Mouse (Mus musculus) forebrain, embryonic 14.5 days (tissue): ENCODE measurements around the gene Fgf12. TPM values are rescaled to one million over a fixed set of nuclear protein-coding genes. Genes with fewer than 3 reads are reported as not detected.

Experiments
- ATAC-seq: fragments of 200-750 bp; cut with Nextera tagmentation; 2 replicates; pipeline ENCODE4 v1.8.0; 2017; ENCODE audit warnings: mild to moderate bottlenecking, moderate library complexity
- DNase-seq: peaks from one replicate; pipeline ENCODE4 v3.0.0-alpha.2; 2015; ENCODE audit warnings: low spot score
- H3K27ac ChIP-seq: fragments of 300-500 bp; sonication (generic); 2 replicates; pipeline ENCODE4 v1.5.1; 2014; ENCODE audit warnings: low read depth, mild to moderate bottlenecking, control low read depth, low read length, moderate library complexity
- H3K27me3 ChIP-seq: fragments of 300-500 bp; sonication (generic); replicated peaks from 2 replicates; pipeline ENCODE4 v1.6.1; 2014; ENCODE audit warnings: low read length, control low read depth, mixed read lengths; ENCODE audit not compliant: control insufficient read depth, insufficient read depth
- H3K36me3 ChIP-seq: fragments of 300-500 bp; sonication (generic); 2 replicates; pipeline ENCODE4 v1.6.1; 2014; ENCODE audit warnings: low read length, control low read depth; ENCODE audit not compliant: control insufficient read depth, insufficient read depth
- H3K4me1 ChIP-seq: fragments of 300-500 bp; sonication (generic); 2 replicates; pipeline ENCODE4 v1.6.1; 2014; ENCODE audit warnings: antibody characterized with exemption, low read length, control low read depth; ENCODE audit not compliant: control insufficient read depth, insufficient read depth
- H3K4me2 ChIP-seq: fragments of 300-500 bp; sonication (generic); 2 replicates; pipeline ENCODE4 v1.6.1; 2014; ENCODE audit warnings: mild to moderate bottlenecking, control low read depth, low read length
- H3K4me3 ChIP-seq: fragments of 300-500 bp; sonication (generic); 2 replicates; pipeline ENCODE4 v1.5.1; 2014; ENCODE audit warnings: low read depth, low read length, control low read depth
- H3K9ac ChIP-seq: fragments of 300-500 bp; sonication (generic); 2 replicates; pipeline ENCODE4 v1.6.1; 2014; ENCODE audit warnings: mild to moderate bottlenecking, low read length, control low read depth, moderate library complexity
- H3K9me3 ChIP-seq: fragments of 300-500 bp; sonication (generic); replicated peaks from 2 replicates; pipeline ENCODE4 v1.6.1; 2016; ENCODE audit warnings: low read length, control low read depth, mixed read lengths; ENCODE audit not compliant: control insufficient read depth
- WGBS: fragments of 180-500 bp; shearing (Covaris S2); extraction: QIAGEN DNeasy Blood & Tissue Kit; methylation state at CpG from one replicate; pipeline ENCODE4 v1.1.7; 2014; 5-methylcytosine and 5-hydroxymethylcytosine counted together
- polyA plus RNA-seq: library from polyadenylated mRNA; unstranded; fragments of >200 nt; fragmentation: Nextera tagmentation; extraction: Ambion mirVana; gene quantifications from 2 replicates; pipeline ENCODE4 v1.2.1, GENCODE M21; 2014

Fgf12 gene
- polyA plus RNA-seq, 1 experiment from 2014 or later = 16.1 TPM

DNA sequence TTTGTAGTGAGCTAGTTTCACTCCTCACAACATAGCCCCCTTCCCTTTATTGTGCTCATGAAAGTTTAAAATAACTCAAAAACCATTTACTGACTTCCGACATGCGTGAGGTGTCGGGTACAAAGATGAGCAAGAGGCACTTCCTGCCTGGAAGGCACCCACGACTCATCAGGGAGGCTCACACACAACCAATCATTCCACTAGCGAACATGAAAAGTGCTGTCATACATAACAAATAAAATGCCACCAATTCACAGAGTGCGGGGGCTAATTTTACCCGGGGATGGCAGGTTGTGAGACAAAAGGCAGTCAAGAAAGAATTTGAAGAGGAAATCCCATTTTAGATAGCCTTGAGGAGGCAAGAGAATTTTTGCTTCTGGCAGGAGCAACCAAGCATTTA is 344.6 kb downstream of the Fgf12 start:
- H3K27me3 ChIP-seq = no peaks in the 10 kb centered on the region
- no peaks in the 10 kb centered on the region for H3K4me1 ChIP-seq
- no peak overlapping the region for H3K9ac ChIP-seq
- no peak overlapping the region for H3K4me3 ChIP-seq
- no peaks in the 10 kb centered on the region for H3K36me3 ChIP-seq
- H3K27ac ChIP-seq = no peak overlapping the region
- H3K9me3 ChIP-seq = no peaks in the 10 kb centered on the region
- WGBS = 77% methylated on average over 7 of the region's 7 CpGs
- no peak overlapping the region for H3K4me2 ChIP-seq
- ATAC-seq (no peak), DNase-seq (no peak)

DNA sequence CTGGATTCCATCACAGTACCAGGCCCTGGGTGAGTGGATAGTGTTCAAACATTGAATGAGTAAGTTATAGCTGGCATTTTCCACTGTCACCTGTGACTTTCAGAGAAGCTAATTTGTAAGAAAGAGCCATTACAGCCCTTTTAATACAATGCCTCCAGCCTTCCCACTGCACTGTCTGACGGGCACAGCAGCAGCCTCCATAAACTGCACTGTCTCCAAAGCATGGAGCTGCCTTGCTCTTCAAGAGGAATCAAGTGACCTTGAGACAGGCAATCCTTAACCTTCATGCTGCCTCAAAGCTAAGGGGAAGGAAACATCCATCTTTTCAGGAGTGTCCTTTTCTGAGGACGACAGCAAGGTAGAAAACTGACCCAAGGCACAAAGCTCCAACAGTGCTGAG is 345.0 kb downstream of the Fgf12 start:
- H3K4me3 ChIP-seq = no peak overlapping the region
- H3K4me2 ChIP-seq = no peak overlapping the region
- no peak overlapping the region for H3K9ac ChIP-seq
- no peaks in the 10 kb centered on the region for H3K9me3 ChIP-seq
- H3K4me1 ChIP-seq = no peaks in the 10 kb centered on the region
- DNase-seq (no peak), ATAC-seq (0 out of 2 replicates have a peak, but pooled peaks have one; percentile 20)
- H3K27ac ChIP-seq = no peak overlapping the region
- no peaks in the 10 kb centered on the region for H3K27me3 ChIP-seq
- WGBS = 74% methylated on average over 2 of the region's 2 CpGs
- H3K36me3 ChIP-seq = no peaks in the 10 kb centered on the region

DNA sequence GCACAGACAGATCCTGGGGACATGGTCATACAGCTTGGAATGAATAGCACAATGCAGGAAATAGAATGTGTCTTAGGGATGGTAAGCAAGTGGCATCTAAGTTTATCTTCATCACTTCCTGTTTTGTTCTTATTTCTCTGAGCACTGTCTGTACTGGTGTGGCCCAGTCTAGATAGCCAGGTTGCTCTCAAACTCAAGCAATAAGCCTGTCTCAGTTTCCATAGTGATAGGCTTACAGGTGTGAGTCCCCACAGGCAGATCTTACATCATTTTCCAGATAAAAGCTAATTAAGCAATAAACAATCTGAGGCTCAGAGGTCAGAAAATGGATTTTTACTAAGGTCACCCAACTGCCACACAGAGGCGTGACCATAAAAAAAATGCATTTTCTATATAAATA is 348.7 kb downstream of the Fgf12 start:
- no peaks in the 10 kb centered on the region for H3K27me3 ChIP-seq
- H3K9me3 ChIP-seq = no peaks in the 10 kb centered on the region
- no peaks in the 10 kb centered on the region for H3K4me1 ChIP-seq
- no peak for DNase-seq
- no peak overlapping the region for H3K4me2 ChIP-seq
- H3K36me3 ChIP-seq = no peaks in the 10 kb centered on the region
- H3K4me3 ChIP-seq = no peak overlapping the region
- H3K27ac ChIP-seq = no peak overlapping the region
- 87% methylated on average over 1 of the region's 1 CpGs for WGBS
- no peak for ATAC-seq
- H3K9ac ChIP-seq = no peak overlapping the region

DNA sequence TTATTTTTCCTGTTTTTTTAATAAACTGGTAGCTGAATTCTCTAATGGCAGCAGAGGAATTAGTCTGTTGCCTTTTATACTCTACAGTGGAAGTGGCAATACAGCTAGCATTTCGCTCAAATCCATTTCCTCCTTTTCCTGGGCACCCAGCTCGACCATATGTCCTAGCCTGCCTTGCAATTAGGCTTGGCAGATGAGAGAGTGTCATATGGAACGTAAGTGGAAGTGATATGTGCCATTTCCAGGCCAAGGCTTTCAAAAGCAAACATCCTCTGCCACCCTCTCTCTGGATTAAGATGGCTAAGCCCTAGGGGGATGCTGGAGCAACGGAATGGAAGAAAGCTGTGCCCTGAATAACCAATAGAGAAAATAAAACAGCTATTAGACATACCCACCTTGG is 350.2 kb downstream of the Fgf12 start:
- Histone ChIP-seq H3K27ac (no peak overlapping the region), H3K4me2 (no peak overlapping the region), H3K4me1 (no peaks in the 10 kb centered on the region), H3K36me3 (no peaks in the 10 kb centered on the region), H3K9ac (no peak overlapping the region), H3K27me3 (no peaks in the 10 kb centered on the region), H3K4me3 (no peak overlapping the region), H3K9me3 (no peaks in the 10 kb centered on the region)
- ATAC-seq (peak; percentile 77; the same call in 1 of the 2 replicates), DNase-seq (peak; percentile 77)
- 52% methylated on average over 4 of the region's 4 CpGs for WGBS

DNA sequence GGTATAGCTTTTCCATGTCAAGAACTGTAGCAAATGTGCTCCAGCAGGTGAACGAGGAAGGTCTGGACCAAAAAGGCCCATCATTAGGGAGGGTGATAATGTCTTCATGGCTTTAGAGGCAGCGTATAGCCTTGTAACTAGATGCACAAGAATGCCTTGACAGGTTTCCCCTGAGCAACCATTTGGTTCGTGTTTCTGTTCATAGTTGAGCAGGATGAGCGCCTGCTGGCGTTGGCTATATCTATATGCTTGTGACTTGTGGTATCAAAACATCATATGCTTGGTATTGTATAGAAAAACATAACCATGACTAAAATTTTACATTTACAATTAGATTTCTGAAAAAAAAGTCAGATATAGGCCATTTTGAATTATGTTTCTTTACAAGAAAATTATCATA is 361.6 kb downstream of the Fgf12 start:
- ATAC-seq = no peak; the same call in 1 of the 2 replicates
- H3K27ac ChIP-seq = no peak overlapping the region

DNA sequence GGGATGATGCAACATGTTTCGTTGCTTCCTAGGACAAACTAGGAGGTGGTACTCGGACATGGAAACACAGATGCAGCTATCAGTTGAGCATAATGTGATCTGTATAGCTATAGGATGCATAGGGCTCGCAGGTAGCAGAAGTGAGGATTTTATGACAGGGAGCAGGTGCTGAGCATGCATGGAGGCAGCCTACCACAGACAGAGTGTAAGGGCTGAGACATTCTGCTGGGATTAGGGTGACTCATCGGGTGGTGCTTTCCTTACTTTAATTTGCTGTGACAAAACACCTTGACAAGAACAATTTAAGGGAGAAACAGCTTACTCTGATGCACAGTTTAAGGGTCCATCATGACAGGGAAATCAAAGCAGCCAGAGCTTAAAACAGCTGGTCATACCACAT is 363.8 kb downstream of the Fgf12 start:
- Histone ChIP-seq H3K4me2 (no peak overlapping the region), H3K4me1 (no peaks in the 10 kb centered on the region), H3K4me3 (no peak overlapping the region), H3K9me3 (0 out of 2 replicates have a peak, but pooled peaks cover 3% of the 10 kb centered on the region), H3K9ac (no peak overlapping the region), H3K27me3 (no peaks in the 10 kb centered on the region), H3K36me3 (no peaks in the 10 kb centered on the region), H3K27ac (no peak overlapping the region)
- DNase-seq (no peak), ATAC-seq (no peak)
- 83% methylated on average over 4 of the region's 4 CpGs for WGBS

More for the DNA sequence above, 361.6 kb downstream of the Fgf12 start:
- Histone ChIP-seq H3K9ac (no peak overlapping the region), H3K4me3 (no peak overlapping the region), H3K4me1 (no peaks in the 10 kb centered on the region), H3K27me3 (no peaks in the 10 kb centered on the region), H3K9me3 (0 out of 2 replicates have a peak, but pooled peaks cover 3% of the 10 kb centered on the region), H3K4me2 (no peak overlapping the region), H3K36me3 (no peaks in the 10 kb centered on the region)
- DNase-seq = peak; percentile 53
- 85% methylated on average over 5 of the region's 5 CpGs for WGBS

DNA sequence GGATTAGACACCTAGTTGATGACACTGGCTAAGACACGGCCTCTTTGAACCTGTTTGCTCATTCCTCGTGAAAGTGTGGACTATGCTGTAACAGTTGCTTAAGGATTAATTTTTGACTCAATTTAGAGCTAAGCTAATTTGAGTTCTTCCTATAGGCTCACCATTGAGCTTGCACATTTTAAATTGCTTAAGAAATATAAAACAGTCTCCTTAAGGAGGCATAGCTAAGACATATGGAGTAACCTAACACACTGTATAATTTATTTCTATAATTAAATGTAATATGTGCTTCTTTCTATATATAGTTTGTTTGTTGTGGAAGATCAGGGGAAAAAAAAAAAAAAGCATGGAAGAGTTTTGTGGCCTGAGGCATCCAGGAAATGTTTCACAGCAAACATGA is 378.1 kb downstream of the Fgf12 start:
- ATAC-seq (no peak), DNase-seq (no peak)
- Histone ChIP-seq H3K27me3 (no peaks in the 10 kb centered on the region), H3K9me3 (no peaks in the 10 kb centered on the region), H3K4me2 (no peak overlapping the region), H3K27ac (no peak overlapping the region), H3K36me3 (no peaks in the 10 kb centered on the region), H3K9ac (no peak overlapping the region), H3K4me1 (no peaks in the 10 kb centered on the region), H3K4me3 (no peak overlapping the region)
- 83% methylated on average over 2 of the region's 2 CpGs for WGBS

DNA sequence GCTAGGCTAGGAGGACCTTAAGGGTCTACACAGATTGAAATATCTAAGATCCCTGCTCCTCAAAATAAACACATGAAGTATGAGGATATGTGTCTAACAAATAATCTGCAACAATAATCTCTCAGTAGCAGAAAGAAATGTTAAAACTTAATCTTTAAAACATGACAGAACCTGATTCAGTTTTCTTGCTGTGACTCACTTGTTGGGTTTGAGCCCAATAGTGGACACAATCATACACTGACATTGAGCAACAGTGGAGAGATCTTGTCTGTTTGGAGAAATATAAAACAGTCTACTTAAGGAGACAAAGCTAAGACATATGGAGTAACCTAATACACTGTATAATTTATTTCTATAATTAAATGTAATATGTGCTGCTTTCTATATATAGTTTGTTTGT is 379.6 kb downstream of the Fgf12 start:
- Histone ChIP-seq H3K27ac (no peak overlapping the region), H3K9ac (no peak overlapping the region), H3K4me3 (no peak overlapping the region), H3K4me1 (no peaks in the 10 kb centered on the region), H3K9me3 (no peaks in the 10 kb centered on the region), H3K27me3 (no peaks in the 10 kb centered on the region), H3K4me2 (no peak overlapping the region), H3K36me3 (no peaks in the 10 kb centered on the region)
- no peak for DNase-seq
- no peak for ATAC-seq

DNA sequence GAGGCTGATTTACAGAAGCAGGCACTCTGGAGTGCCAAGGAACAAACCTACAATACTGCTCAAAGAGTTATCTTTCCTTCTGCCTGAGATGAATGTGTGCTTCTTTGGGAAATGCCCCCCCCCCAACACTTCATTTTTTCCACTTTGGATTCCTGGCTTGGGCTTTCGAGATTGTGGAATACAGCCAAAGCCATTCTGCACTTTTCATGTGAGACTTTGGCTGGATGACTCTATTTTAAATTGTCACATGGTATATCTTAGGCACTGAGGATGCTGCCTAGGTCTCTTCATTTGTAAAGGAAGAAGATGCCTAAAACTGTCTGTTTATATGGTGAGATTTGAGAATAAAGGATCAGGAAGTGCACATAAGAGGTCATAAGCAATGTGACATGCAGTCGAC is 402.2 kb downstream of the Fgf12 start:
- Histone ChIP-seq H3K9ac (no peak overlapping the region), H3K4me3 (no peak overlapping the region), H3K9me3 (no peaks in the 10 kb centered on the region), H3K4me2 (no peak overlapping the region), H3K27ac (no peak overlapping the region), H3K4me1 (no peaks in the 10 kb centered on the region), H3K27me3 (no peaks in the 10 kb centered on the region), H3K36me3 (no peaks in the 10 kb centered on the region)
- ATAC-seq = no peak
- peak; percentile 41 for DNase-seq
- 78% methylated on average over 2 of the region's 2 CpGs for WGBS
